Mouse (Mus musculus): ENCODE results near the gene Atp5j2. TPM values are rescaled to one million over a fixed set of nuclear protein-coding genes. Genes with fewer than 3 reads are reported as not detected.
A peak's percentile ranks its signal among the peaks of the same experiment; 100 is the strongest.

The Atp5j2 gene
- polyA plus RNA-seq, 1 experiment from 2014 or later: 691 TPM

DNA sequence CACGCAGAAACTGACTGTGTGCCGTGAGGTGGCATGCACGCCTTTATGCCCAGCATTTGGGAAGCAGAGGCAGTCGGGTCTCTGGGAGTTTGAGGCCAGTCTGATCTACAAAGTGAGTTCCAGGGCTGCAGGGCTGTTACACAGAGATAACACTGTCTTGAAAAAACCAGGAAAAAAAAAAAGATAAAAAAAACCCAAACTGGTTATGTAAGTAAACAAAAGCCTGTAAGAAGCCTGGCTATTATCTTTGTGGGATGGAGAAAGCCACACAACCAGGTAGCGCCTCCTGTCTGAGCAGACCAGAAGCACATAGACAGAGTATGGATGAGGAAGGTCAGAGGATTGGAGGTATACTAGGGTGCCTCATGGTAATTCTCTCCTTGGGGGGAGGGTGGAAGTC lies 39.2 kb downstream of the Atp5j2 start:
- Histone ChIP-seq H3K9me3 (no peaks in the 10 kb centered on the region), H3K4me1 (no peaks in the 10 kb centered on the region), H3K4me2 (no peak overlapping the region), H3K27ac (no peak overlapping the region), H3K27me3 (no peaks in the 10 kb centered on the region), H3K36me3 (peaks cover 77% of the 10 kb centered on the region), H3K4me3 (no peak overlapping the region), H3K9ac (no peak overlapping the region)
- ATAC-seq (ENCODE audit: borderline replicate concordance, extremely low read depth, low FRiP score, low TSS enrichment): no peak
- WGBS: 87% methylated on average over 5 of the region's 5 CpGs

DNA sequence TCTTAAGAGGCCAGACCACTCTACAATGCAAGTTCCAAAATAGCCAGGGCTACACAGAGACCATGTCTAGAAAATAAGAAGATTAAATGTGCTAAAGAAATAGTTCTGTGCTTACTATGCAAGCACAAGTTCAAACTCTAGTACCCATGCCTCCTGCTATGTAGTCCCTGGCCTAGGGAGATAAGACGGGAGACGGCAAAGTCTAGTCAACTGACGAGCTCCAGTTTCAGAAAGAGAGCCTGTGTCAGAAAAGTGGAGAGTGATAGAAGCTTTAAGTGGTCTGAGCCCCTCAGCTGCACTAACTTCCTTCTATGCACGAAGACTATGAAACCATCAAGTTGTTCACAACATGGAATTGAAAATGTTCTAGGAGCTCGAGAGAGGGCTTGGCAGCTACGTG lies 42.6 kb downstream of the Atp5j2 start:
- Histone ChIP-seq H3K9ac (no peak overlapping the region), H3K9me3 (no peaks in the 10 kb centered on the region), H3K27ac (no peak overlapping the region), H3K36me3 (peaks cover 92% of the 10 kb centered on the region), H3K27me3 (no peaks in the 10 kb centered on the region), H3K4me3 (no peak overlapping the region), H3K4me1 (no peaks in the 10 kb centered on the region), H3K4me2 (no peak overlapping the region)
- no peak for ATAC-seq (ENCODE audit: borderline replicate concordance, extremely low read depth, low FRiP score, low TSS enrichment)
- WGBS: 83% methylated on average over 6 of the region's 6 CpGs

DNA sequence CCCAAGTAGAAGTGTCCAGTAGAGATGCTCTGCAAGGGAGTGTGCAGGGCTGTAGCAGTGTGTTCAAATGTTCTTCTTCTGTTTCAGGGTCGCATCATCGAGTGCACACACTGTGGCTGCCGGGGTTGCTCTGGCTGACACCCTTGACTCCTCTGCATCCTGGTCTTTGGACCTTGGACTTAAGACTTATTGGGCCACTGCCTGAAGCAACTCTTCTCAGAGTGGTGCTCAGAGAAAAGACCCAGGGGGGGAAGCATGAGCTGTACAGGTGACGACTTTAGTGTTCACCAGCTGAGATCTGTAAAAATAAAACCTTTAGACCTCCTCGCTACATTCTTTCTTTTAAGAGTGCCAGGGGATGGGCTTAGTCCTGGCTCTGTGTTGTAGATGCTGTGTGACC lies 44.1 kb downstream of the Atp5j2 start:
- Histone ChIP-seq H3K4me3 (no peak overlapping the region), H3K9ac (no peak overlapping the region), H3K9me3 (no peaks in the 10 kb centered on the region), H3K4me2 (no peak overlapping the region), H3K27me3 (no peaks in the 10 kb centered on the region), H3K4me1 (no peaks in the 10 kb centered on the region), H3K27ac (no peak overlapping the region), H3K36me3 (peaks cover 97% of the 10 kb centered on the region)
- 92% methylated on average over 5 of the region's 5 CpGs for WGBS
- no peak for ATAC-seq (ENCODE audit: borderline replicate concordance, extremely low read depth, low FRiP score, low TSS enrichment)

DNA sequence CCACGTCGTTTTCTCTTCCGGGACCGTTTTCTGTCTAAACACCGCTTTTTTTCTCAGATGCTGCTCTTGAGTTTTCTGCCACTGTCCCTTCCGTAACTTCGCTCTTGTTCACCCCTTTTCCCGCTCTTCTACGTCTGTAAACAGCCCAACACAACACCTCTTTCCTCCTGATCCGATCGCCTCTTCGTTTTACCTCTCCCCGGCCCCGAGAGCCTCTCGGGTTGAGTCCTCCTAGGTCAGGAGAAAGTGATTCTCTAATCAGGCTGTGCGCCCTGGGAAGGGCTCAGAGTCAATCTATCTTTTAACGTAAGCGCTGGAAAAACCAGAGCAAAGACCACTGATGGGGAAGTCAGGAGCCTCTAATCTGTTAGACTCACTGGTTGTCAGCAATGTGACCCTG lies 51.3 kb downstream of the Atp5j2 start:
- H3K4me3 ChIP-seq: peak overlapping the region; percentile 81
- ATAC-seq (ENCODE audit: borderline replicate concordance, extremely low read depth, low FRiP score, low TSS enrichment): no peak
- peaks cover 56% of the 10 kb centered on the region for H3K36me3 ChIP-seq
- H3K4me2 ChIP-seq: peak overlapping the region; percentile 70
- H3K9me3 ChIP-seq: no peaks in the 10 kb centered on the region
- peak overlapping the region; percentile 77 for H3K27ac ChIP-seq
- H3K9ac ChIP-seq: peak overlapping the region; percentile 86
- WGBS: under 1% methylated on average over 18 of the region's 18 CpGs
- no peaks in the 10 kb centered on the region for H3K27me3 ChIP-seq
- peaks cover 22% of the 10 kb centered on the region for H3K4me1 ChIP-seq

DNA sequence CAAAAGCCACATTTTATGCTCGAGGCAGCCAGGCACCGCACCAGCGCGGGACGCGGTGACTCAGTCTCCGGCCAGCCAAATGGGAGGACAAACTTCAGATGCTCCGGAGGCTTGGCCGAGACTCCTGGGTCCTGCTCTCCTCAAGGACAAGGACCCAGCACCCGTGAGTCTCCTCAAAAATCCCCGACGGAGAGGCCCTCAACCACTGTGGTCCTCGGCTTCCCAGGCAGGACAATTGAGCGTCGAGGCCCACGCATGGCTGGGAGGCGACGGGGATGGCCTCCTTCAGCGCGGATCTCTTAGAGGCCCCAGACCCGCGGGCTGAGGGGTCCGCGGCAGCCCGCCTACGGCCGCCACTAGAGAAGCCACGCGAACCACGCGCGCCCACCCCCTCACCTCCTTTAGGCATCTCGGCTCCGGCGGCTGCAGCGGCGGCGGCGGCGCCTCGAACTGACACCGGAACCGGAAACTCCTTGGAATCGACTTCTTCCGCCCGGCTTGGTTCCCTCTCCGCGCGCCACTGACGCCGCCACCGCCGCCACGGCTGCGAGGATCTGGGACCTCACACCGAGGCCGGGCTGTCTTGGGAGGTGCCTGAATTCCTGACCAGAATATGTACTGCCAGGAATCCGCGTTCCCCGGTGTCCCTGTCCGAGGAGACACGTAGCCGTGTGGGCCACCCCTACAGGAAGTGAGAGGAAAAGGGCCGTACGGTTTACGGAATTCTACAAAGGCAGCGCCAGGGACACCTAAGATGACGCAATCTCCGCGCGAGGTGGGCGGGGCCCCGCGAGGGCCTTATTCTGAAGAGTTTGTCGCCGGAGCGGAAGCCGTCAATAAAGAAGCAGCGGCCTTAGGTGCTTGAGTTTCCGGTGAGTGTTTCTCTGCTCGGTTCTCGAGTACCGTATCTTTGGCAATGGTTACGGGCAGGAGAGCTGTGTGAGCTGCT lies 52.0 kb downstream of the Atp5j2 start, which contains the start of the genes Pdap1 and Bud31:
TSS of gene Pdap1 (minus strand) at position 668 of the 949 bp plus-strand sequence.
TSS of gene Bud31 (plus strand) at position 792 of the 949 bp plus-strand sequence.
- H3K4me2 ChIP-seq: peak within 1 kb of the TSS; percentile 70
- H3K27me3 ChIP-seq: no peaks in the 10 kb centered on the region
- H3K4me3 ChIP-seq: peak within 1 kb of the TSS; percentile 81
- peak within 1 kb of the TSS; percentile 77 for H3K27ac ChIP-seq
- ATAC-seq (ENCODE audit: borderline replicate concordance, extremely low read depth, low FRiP score, low TSS enrichment): peak; percentile 91
- H3K9me3 ChIP-seq: no peaks in the 10 kb centered on the region
- WGBS: under 1% methylated on average over 84 of the region's 84 CpGs
- peaks cover 22% of the 10 kb centered on the region for H3K4me1 ChIP-seq
- peaks cover 53% of the 10 kb centered on the region for H3K36me3 ChIP-seq
- H3K9ac ChIP-seq: peak within 1 kb of the TSS; percentile 86

DNA sequence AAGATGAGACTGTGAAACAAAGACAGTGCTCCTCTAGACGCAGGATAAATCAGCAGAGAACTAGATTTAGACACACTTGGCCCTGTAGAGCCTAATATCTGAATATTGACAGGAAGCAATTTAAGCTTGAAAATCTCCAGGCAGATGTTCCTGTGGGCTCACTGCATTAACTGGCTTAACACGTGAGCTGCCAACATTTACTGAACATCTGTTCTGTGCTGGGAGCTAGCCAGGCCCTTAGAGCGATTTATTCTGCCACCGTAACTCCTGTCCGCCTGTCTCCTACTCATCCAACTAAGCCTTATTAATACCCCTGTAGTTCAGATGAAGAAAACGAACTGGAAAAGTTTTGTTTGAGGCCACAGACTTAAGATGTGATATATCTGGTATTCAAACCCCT lies 53.0 kb downstream of the Atp5j2 start:
- H3K36me3 ChIP-seq: peaks cover 53% of the 10 kb centered on the region
- ATAC-seq (ENCODE audit: borderline replicate concordance, extremely low read depth, low FRiP score, low TSS enrichment): no peak
- H3K9ac ChIP-seq: peak overlapping the region; percentile 86
- 13% methylated on average over 6 of the region's 6 CpGs for WGBS
- no peaks in the 10 kb centered on the region for H3K9me3 ChIP-seq
- no peak overlapping the region for H3K27ac ChIP-seq
- H3K4me2 ChIP-seq: peak overlapping the region; percentile 70
- no peaks in the 10 kb centered on the region for H3K27me3 ChIP-seq
- peaks cover 22% of the 10 kb centered on the region for H3K4me1 ChIP-seq
- H3K4me3 ChIP-seq: peak overlapping the region; percentile 81

Other genes with a start within 250 kb of the Atp5j2 start
- 18.5 and 20.2 TPM in 2 replicates for gene Smurf1, start 226.2 kb downstream of the Atp5j2 start, polyA plus RNA-seq (2015; fragmentation: Nextera tagmentation; extraction: Ambion mirVana)
- gene Gm4871, start 159.3 kb downstream of the Atp5j2 start, polyA plus RNA-seq (2015; fragmentation: Nextera tagmentation; extraction: Ambion mirVana): not detected in 2 replicates
- gene 1700018F24Rik, start 149.1 kb downstream of the Atp5j2 start, polyA plus RNA-seq (2015; fragmentation: Nextera tagmentation; extraction: Ambion mirVana): 0.14 TPM in 1 of 2 replicates, not detected in the other
- gene Arpc1a, start 108.2 kb downstream of the Atp5j2 start, polyA plus RNA-seq (2015; fragmentation: Nextera tagmentation; extraction: Ambion mirVana): 146 and 150 TPM in 2 replicates
- not detected in 2 replicates for gene Kpna7, start 108.0 kb downstream of the Atp5j2 start, polyA plus RNA-seq (2015; fragmentation: Nextera tagmentation; extraction: Ambion mirVana)
- 359 and 378 TPM in 2 replicates for gene Arpc1b, start 77.8 kb downstream of the Atp5j2 start, polyA plus RNA-seq (2015; fragmentation: Nextera tagmentation; extraction: Ambion mirVana)
- 79.2 and 81.1 TPM in 2 replicates for gene Pdap1, start 51.8 kb downstream of the Atp5j2 start, polyA plus RNA-seq (2015; fragmentation: Nextera tagmentation; extraction: Ambion mirVana)
- gene Bud31, start 51.7 kb downstream of the Atp5j2 start, polyA plus RNA-seq (2015; fragmentation: Nextera tagmentation; extraction: Ambion mirVana): 187 and 190 TPM in 2 replicates
- gene Ptcd1, start 25.0 kb downstream of the Atp5j2 start, polyA plus RNA-seq (2015; fragmentation: Nextera tagmentation; extraction: Ambion mirVana): 15.6 and 16.9 TPM in 2 replicates
- 55.0 and 56.2 TPM in 2 replicates for gene Cpsf4, start 24.8 kb downstream of the Atp5j2 start, polyA plus RNA-seq (2015; fragmentation: Nextera tagmentation; extraction: Ambion mirVana)
- 7.6 and 9.8 TPM in 2 replicates for gene Zkscan14, start 9.8 kb upstream of the Atp5j2 start, polyA plus RNA-seq (2015; fragmentation: Nextera tagmentation; extraction: Ambion mirVana)
- gene Zkscan5, start 12.5 kb upstream of the Atp5j2 start, polyA plus RNA-seq (2015; fragmentation: Nextera tagmentation; extraction: Ambion mirVana): 12.4 and 14.1 TPM in 2 replicates
- 30.3 and 32.2 TPM in 2 replicates for gene Zfp655, start 39.7 kb upstream of the Atp5j2 start, polyA plus RNA-seq (2015; fragmentation: Nextera tagmentation; extraction: Ambion mirVana)
- gene Zscan25, start 88.4 kb upstream of the Atp5j2 start, polyA plus RNA-seq (2015; fragmentation: Nextera tagmentation; extraction: Ambion mirVana): 0.47 and 0.58 TPM in 2 replicates
- not detected in 2 replicates for gene Cyp3a57, start 153.2 kb upstream of the Atp5j2 start, polyA plus RNA-seq (2015; fragmentation: Nextera tagmentation; extraction: Ambion mirVana)

Data from lung, embryonic 15.5 days (tissue).